Mouse (Mus musculus) v-Abl transformed pro-B cells (cell line): ENCODE results near the gene Tab2.

ENCODE experiments used
- in situ Hi-C, 2 experiments: fragments of 400-800 bp; cut with MboI; formaldehyde crosslinking; loops; one replicate each; pipeline ENCODE4 v1.15.1; 2025; ENCODE audit not compliant: unreplicated experiment in 2 of 2

Tab2 gene

GRCm38 (mm10) chr10:7956228-7957001 lies at the start of gene Tab2:
Tab2 (minus strand) TSS chr10:7956230.
- in situ Hi-C loops: loop anchor here (5.0 to 10.0 kb wide), 3 partner anchors 51 to 122 kb away; partner anchors contain the start of gene Zc3h12d (in 1 of the 2)

DNA sequence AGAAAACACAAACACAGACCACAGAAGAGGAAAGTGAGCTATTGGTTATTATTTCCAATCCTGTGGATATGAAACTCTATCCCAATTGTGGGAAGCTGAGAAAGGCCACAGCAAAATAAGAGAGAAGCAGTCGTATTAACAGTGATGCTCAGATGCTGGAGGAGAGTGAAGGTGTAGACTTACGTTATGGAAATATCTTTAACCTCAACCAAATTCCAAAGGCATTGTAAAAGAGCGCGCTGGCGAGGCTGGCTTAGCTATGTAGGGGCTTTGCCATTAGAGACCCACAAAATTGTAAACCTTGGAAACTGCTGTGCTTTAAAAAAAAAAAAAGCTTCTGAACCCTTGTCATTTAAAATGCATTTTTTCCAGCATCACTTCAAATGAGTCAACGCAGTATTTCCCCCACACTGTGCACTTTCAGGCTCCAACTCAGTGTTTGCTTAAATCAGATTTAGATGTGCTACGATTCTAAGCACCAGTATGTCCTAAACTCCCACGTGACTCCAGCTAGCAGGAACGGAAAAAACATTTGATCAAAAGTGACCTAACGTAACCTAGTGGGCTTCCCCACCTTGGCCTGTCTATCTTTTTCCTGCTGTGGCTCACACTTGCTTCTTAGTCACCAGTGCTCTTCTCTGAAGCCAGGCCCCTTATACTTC lies 36.4 kb upstream of the Tab2 start:
- in situ Hi-C loops: no loop called here

DNA sequence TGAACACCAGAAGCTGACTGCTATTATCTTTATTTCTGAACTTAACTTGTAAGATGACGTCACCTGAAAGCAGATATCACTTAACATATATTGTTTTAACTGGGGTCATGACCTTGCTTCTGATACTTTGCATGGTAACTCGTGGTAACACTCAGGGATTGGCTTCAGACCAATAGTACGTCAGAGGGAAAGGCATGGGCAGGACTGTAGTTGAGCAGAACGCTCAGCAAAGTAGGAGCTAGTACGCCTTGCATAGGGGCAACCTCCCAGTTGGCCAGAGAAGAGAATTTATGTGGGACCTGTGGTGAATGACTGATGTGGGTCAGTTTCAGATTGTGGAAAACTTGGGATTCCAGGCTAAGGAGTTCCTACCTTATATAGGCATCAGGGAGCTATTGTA lies 35.6 kb upstream of the Tab2 start:
- in situ Hi-C loops: no loop called here

DNA sequence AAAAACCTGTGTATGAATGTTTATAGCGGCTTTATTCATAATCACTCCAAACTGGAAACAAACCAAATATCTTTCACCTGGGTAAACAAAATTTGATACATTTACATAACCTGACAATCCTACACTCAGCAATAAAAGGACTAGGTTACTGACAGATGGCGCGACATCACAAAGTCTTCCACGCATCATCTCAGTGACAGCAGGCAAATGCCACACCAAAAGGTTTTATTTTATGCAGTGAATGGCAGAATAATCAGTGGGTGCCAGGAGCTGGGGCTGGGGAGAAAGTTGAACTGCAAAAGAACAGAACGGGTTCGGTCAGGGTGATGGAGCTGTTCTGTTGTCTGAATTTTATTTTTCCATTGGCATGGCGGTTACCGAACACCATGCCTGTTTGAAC lies 31.5 kb upstream of the Tab2 start:
- in situ Hi-C loops: no loop called here

- in situ Hi-C loops: no loop called here
Measured at GRCm38 (mm10) chr10:7976462-7976861, 20.4 kb upstream of the Tab2 start.

- in situ Hi-C loops: no loop called here
Measured at GRCm38 (mm10) chr10:7968747-7969280, 12.8 kb upstream of the Tab2 start.

- in situ Hi-C loops: no loop called here
Measured at GRCm38 (mm10) chr10:7967096-7967495, 11.1 kb upstream of the Tab2 start.

- in situ Hi-C loops: loop anchor here (5.0 to 10.0 kb wide), 3 partner anchors 48 to 124 kb away; partner anchors contain the start of gene Zc3h12d (in 1 of the 2)
Measured at GRCm38 (mm10) chr10:7959073-7959472, 3.0 kb upstream of the Tab2 start.

DNA sequence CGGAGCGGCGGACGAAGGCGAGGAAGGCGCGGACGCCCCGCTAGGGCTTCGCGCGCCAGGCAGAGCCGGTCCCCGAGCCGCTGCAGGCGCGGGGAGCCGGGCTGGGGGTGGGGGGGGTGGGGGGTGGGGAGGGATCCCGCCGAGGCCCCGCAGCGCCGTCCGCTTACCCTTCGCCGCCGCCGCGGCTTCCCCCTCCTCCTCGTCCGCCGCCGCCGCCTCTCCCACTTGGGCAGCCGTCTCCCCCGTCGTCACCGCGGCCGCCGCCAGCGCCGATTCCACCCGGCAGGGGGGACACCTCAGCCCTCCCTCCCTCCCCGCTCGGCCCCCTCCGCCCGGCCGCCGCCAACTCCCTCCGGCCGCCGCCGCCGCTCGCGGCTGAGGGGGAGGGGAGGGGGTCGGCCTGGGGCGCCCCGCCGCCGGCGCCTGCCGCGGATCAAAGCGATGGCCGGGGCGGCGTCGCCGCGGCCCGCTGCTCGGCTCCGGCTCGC lies 352 bp downstream of the Tab2 start:
- in situ Hi-C loops: loop anchor here (5.0 to 10.0 kb wide), 3 partner anchors 52 to 121 kb away; partner anchors contain the start of gene Zc3h12d (in 1 of the 2)

DNA sequence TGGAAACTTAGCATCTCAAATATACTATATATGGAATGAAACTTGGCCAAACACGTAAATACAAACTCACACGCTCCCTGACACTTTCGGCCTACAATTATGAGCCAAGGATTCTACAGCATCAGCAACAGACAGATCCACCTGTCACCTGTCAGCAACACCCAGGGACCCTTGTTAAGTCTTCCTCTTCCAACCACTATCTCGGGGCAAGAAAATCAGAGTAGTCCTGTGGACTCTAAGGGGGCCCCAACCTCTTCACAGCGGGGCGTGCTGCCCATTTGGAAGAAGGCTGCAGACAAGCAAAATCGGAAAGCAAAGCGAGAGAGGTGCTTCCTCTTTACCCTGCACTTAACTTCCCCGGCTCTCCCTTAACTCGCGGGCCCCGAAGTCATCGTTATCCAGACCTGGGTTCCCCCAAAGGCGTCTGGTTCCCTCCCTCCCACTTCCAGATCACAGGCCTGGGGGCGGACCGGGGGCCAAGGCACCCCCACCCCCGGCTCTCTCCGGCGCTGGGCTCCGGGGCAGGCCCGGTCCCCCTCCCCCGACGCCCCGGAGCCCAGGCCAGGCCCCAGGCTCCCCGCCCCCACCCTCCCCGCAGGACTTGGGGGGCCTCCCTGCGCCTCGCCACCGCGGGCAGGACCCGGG lies 919 bp downstream of the Tab2 start:
- in situ Hi-C loops: loop anchor here (5.0 to 10.0 kb wide), 3 partner anchors 52 to 120 kb away; partner anchors contain the start of gene Zc3h12d (in 1 of the 2)

GRCm38 (mm10) chr10:7954627-7954988 lies 1.4 kb downstream of the Tab2 start:
- in situ Hi-C loops: loop anchor here in 1 of 2 experiments (10.0 kb wide), 2 partner anchors 110 to 120 kb away; partner anchors contain the start of gene Zc3h12d

DNA sequence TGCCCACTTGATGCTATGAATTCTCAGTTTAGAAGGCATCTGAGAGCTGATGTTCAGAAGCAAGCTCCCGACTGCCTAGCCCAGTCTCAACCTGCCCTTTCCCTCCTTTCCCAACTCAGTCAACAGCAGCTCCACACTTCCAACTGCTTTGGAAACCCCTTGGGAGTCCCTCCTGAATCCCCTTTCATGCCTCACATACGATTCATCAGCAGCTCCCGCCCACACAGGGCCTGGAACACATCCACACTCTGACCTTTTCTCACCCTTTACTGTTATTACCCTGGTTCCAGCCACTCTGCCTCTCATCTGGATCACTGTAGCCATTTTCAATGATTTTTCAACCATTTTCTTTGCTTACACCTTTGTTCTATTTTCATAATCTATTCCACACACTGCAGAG lies 13.0 kb downstream of the Tab2 start:
- in situ Hi-C loops: no loop called here

DNA sequence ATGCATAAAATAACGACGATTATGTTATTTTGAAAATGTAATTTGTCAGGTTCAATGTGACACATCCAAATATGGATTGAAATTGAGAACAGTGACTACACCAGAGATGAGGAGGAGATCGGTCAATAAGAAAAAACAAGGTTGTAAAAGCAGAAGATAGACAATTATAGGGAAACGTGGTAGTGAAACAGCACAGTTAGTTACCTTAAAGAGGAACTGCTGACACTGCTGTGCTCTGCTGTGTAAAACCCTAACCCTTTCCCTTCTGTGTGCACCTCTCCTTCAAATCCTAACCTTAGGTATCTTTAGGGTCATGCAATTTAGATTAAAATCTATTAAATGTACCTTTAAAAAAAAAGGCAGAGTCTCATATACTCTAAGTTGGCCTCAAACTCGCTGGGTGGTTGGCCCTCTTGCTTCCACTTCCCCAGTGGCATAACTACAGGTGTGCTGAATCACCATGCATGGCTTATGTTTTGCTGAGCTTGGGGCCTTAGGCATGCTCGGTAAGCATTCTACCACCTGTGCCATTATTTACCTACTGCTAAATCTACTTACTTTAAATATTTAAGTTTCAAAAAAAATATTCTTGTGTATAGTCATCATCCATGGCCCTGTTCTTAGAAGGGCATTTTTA lies 19.4 kb downstream of the Tab2 start:
- in situ Hi-C loops: no loop called here

DNA sequence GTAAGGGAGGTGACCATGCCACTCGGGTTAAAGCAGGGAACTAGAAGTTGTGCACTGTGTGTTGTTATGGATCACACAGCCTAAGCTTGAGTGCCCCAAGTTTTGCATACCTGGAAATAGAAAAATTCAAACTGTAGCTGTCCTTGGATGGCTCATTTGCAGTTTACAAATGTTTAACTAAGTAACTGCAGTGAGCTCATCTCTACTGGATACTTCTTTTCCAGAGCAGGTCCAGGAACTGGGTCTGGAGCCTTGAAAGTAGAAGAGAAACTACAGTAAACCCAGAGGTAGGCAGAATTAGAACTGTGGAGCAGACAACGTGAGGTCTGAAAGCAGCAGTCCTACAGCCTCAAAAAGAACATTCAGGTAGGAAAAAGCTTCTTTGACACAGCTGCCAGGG lies 23.1 kb downstream of the Tab2 start:
- in situ Hi-C loops: no loop called here

DNA sequence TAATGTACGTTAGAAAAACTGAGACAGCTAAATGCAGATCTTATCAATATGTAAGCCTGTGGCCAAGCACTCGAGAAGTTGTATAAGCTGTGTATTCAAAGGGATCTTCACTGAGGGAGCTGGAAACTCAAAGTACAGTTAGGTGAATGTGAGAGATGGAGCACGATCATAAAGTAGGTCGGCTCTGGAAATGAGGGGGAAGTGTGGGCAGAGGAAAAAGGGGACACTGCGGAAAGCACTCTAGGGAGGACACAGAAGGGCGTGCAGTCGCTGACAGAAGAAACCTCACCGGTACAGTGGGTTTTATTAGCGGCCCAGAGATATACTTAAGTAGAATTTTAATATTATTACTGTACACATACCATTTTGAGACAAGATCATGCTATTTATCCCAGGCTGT lies 27.0 kb downstream of the Tab2 start:
- in situ Hi-C loops: no loop called here

DNA sequence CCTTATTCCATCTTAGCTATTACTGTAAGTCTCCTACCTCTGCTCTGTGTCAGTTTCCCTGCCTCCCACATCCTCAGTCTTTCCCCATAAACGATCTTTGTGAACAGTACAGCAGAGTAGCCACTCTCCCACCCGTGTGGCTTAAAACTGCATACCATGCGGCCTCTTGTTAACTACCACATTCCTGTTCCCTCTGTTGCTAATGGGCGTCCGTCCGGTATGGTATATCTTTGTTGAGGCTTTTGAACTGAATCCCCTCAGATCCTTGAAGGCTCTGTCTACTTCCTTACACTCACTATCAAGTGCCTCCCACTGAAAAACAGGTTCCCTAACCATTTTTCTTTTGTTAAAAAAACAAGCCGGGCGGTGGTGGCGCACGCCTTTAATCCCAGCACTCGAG lies 30.5 kb downstream of the Tab2 start:
- in situ Hi-C loops: no loop called here

DNA sequence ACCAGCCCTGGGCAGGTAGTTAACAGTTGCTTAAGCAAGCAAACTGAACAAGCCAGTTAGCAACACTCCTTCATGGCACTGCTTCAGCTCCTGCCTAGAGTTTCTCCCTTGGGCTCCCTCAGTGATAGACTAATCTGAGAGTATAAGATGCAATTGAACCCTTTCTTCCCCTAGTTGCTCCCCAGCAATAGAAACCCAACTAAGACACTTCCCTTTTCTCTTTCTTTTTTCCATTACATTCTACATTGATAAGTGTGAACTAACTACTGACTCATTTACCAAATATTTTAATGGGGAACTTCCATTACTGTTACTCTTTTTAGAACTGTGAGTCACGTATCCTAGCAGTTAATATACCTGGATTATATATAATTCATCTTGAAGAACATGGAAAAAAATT lies 32.6 kb downstream of the Tab2 start:
- in situ Hi-C loops: no loop called here

DNA sequence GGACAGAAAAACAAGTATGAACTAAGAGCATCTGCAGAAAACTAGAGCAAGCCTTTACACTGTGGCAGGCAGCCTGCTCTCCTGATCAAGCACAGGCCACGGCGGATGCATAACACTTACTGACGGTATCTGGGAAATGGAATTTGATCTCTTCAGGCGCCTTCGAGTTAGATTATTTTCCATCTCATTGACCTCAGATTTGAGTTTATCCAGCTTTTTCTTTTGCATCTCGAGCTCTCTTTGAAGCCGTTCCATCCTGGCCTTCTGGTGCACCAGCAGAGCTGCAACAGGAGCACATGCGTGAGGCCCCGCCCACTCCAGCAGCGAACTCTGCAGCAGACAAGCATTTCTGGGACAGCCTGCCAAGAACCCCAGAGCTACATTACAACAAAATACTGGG lies 44.8 kb downstream of the Tab2 start:
- in situ Hi-C loops: no loop called here

- in situ Hi-C loops: no loop called here
Measured at GRCm38 (mm10) chr10:7907151-7907550, 48.9 kb downstream of the Tab2 start.

GRCm38 (mm10) chr10:7904157-7904556 lies 51.9 kb downstream of the Tab2 start:
- in situ Hi-C loops: no loop called here
